Mouse (Mus musculus) natural killer cell, adult 2 months (primary cell): Measurements from ENCODE around the gene Cryl1.

Experiments
- DNase-seq, 2 experiments: peaks; one replicate each; pipeline ENCODE4 v3.0.0; 2022; ENCODE audit warnings: low spot score in 2 of 2

The Cryl1 gene

DNA sequence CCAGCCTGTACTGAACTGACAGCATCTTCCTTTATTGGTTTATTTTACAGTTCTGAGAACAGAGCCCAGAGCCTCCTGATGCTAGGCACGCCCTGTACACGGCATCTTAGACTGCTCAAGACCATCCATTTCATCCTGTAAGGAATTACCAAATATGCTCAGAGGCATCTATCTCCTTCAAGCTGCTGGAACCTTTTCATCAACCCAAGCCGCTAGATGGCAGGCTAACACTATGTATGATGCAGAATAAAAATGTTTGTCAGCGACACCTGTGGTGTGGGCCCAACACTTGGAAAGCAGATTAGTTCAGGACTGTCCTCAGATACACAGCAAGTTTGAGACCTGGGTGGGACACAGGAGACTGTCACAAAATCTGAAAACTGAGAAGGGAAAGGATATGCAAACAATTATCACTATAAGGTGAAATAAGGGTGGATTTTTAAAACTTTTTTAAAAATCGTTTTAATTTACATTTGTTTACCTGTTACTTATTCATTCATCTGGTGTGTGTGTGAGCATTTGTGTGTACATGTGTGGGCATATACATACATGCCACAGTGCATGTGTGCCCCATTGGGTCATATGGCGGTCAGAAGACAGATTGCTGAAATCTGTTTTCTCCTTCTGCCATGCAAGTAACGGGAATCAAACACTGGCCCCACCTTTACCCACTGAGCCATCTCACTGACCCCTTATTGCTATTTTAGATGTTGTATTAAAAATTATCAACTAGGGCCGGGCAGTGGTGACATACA is 25.8 kb downstream of the Cryl1 start:
- peak; percentile 53 to 72 for DNase-seq

DNA sequence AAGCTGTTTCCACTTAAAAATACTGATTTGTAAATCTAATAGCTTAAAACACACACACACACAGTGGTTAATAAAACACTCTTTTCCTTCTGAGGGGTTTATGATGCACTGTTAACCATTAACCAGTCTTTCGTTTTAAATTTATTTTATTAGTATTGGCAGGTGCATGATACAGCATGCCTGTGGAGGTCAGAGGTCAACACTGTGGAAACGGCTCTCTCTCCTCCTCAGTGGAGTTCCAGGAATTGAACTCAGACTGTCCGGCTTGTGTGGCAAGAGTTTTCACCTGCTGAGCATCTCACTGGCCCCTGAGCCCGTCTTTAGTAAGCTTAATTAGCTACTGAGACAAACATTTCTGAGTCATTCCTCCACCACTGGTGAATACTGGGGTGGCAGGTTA is 31.0 kb downstream of the Cryl1 start:
- DNase-seq = no peak

DNA sequence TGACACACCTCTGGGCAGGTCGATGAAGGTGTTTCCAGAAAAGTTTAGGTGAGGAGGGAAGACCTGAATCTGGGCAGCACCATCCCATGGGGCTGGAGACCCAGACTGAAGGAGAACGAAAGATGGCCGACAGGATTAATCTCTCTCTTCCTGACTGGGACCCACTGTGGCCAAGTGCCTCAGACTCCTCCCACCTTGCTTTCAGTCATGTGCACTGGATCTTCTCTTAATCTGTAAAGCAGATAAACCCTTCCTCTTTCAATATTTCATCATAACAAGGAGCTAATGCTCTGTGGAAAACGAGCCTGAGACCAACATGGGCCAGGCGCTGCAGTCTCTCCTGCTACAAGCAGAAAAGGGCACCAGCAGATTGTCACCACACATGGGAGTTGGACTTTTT is 31.6 kb downstream of the Cryl1 start:
- no peak for DNase-seq

DNA sequence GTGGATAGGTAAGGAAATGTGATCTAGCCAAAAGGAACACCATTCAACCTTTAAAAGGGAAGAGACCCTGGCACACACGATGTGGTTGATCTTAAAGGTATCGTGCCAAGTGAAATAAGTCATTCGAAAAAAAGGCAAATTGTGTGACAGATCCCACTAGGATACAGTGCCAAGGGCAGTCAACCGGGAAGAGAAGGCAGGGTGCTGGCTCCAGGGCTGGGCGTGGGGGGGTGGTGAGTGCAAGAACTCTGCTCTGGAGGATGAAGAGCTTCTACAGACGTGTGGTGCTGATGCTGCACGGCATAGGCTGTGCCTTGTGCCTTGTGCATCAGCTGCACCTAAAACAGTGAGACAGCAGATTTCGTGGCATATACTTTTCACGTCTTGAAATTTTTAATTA is 33.0 kb downstream of the Cryl1 start:
- no peak for DNase-seq

DNA sequence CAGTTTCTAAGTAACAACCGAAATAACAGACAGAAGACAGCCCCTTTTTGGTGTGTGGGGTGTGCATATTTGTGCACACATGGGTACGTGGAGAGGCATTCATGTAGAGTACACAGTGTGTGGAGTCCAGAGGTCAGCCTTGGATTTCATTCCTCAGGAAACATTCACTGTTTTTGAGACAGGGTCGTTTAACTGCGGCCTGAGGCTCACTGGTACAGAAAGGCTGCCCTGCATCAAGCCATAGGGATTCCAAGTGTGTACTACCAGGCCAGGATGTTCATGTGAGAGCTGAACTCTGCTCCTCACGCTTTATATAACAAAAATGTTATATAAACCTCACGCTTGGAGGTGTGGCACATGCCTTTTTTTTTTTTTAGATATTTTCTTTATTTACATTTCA is 34.5 kb downstream of the Cryl1 start:
- no peak for DNase-seq

DNA sequence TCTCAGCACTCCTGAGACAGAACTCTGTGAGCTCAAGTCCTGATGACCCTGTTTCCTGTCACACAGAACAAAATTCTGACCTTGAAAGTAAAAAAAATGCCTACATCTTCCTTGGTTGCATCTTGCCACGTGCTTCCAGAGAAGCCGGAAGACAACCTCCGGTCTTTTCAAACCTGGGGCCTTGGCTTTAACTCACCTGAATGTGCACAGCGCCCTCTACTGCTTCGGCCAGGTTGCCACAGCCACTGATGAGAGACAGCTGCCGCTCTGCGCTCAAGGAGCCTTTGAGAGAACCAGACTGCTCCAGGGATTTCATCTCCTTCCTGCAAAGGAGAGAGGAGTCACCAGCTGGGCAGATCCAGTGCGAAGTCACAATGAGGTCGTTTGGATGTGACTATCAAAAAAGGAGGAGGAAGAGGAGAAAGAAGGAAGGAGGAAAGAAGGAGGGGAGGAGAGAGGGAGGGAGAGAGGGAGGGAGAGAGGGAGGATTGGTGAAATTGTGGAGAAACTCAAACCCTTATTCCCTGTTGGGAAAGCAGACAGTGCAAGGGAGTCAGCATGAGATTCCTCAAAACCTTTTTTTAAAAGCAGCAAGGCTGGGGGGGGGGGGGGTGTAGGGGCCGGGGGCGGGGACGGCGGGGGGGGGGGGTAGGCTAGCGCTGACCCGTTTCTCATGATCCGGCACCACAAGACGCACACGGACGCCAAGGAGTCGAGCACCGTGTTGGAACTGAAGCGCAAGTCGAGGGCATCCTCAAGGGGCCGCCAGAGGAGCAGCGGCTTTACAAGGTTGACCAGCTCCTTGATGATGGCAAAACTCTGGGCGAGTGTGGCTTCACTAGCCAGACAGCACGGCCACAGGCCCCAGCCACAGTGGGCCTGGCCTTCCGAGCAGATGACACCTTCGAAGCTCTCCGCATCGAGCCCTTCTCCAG is 35.3 kb downstream of the Cryl1 start:
- peak; percentile 12 to 27 for DNase-seq

DNA sequence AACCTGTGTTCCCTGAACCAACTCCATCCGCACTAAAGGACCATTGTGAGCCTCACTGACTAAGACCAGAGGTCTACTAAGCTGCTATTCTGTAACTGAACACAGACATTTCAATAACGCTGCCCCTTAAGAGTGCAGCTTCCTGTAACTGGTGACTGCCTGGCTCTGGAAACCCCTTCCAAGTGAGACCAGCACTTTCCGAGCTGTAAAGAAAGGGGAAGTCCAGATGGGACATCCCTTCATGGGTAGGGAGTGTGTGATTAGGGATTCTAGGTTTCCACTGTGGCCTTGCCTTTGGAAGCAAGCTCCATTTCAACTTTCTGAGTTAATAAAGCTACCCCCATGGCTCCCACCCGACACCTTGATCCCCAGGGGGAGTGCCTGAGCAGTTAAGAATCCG is 41.3 kb downstream of the Cryl1 start:
- DNase-seq = no peak

DNA sequence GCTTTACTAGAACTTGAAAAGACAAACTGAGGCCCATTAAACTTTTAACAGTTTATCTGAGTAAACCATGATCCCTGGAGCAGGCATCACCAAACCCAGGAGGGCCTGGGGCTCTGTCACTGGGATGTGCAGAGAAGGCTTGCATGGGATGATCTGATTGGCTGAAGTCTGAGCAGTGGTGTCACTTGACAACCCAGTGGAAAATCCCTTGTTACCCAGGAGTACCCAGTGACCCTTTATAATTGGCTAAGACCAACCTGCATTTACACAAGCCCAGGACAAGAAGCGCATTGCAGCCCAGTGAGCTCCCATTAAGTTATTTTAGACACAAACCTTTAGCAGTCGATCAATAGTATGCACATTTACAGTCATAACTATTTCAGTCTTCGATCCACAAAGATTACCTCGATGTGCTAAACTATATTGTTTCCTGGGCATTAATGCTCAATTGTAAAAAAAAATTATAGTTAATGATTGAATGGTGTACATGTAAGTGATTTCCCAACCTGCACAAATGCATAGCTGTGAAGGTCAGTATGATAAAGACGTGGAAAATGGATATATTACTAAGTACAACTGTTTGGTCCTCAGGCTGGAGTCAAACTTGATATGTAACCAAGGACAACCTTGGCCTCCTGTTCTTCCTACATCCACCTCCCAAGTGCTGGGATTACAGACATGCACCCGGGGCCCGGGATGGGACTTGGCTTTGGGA is 46.7 kb downstream of the Cryl1 start:
- DNase-seq = no peak

DNA sequence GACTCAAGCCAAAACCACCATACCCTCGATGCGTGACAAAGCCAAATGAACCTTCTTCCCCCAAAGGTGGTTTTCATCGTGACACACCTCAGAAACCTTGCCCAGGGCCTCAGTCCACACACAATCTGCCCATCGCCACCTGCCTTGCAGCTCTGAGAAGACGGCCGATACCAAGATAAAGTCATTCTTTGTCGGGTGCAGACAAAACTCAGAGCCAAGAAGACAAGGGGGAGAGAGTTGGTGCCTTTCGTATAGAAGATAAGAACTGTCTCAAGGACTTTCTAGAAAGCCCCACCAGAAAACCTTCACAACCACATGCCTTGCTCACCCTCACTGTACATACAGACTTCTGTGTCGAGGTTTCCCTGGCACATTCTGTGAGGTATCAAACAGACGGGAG is 48.4 kb downstream of the Cryl1 start:
- no peak for DNase-seq

DNA sequence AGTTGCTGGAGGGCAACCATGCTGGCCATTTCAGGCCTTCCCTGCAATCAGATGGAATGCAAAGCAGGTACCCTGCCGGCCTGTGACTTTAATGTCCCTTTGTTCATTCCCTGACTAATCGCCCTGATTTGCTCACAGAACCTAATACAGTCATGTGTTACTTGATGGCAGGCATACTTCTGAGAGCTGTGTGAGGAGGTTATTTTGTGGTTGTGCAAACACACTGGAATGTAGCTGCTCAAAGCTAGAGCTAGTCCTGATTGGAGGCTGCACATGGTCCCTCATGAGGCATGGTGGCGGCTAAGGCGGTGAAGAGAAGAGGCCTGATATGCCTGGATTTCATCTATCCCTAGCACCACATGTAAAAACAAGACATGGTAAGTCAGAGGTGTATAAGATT is 50.2 kb downstream of the Cryl1 start:
- no peak for DNase-seq

DNA sequence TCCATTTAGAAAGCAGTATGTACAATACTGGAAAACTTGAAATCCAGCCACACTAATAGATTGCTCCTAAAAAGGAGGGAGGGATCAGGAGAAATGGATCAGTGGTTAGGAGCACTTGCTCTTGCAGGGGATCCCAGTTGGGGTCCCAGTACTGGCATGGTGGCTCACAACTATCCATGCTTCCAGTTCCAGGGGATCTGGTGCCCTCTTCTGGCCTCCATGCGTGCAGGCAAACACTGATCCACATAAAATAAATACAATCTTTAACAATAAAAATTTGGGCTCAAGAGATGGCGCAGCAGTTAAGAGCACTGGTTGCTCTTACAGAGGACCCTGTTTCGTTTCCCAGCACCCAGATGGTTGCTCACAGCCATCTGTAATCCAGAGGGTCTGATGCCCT is 52.2 kb downstream of the Cryl1 start:
- DNase-seq = no peak

DNA sequence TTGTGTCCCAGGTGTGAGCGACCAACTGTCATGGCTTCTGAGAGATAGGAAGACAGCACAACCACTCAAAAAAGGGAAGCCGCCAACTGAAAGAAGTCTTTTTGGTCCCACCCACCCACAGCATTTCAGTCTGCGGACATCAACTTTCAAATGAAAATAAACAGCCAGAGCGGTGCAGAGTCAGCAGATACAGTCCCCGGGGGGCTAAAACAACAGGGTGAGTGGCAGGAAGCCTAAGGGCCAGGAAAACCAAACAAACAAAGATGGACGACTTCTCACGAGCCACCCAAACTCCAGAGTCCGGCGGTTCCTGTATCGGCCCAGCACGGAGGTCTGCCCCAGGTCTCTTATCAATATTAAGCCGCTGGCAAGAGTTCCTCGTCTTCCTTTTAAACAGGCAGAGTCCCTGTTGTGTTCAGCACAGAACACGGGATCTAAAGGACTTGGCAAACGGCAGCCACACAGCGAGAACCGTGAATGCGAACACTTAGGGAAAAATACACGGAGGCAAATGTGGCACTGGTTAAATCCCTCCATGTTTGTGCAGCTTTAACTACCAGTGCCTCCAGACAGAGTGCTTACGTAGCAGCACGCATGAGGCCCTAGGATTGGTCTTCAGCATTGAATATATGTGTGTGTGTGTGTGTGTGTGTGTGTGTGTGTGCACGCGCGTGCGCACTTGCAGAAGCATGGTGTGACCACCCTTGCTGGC is 53.4 kb downstream of the Cryl1 start:
- DNase-seq = no peak

DNA sequence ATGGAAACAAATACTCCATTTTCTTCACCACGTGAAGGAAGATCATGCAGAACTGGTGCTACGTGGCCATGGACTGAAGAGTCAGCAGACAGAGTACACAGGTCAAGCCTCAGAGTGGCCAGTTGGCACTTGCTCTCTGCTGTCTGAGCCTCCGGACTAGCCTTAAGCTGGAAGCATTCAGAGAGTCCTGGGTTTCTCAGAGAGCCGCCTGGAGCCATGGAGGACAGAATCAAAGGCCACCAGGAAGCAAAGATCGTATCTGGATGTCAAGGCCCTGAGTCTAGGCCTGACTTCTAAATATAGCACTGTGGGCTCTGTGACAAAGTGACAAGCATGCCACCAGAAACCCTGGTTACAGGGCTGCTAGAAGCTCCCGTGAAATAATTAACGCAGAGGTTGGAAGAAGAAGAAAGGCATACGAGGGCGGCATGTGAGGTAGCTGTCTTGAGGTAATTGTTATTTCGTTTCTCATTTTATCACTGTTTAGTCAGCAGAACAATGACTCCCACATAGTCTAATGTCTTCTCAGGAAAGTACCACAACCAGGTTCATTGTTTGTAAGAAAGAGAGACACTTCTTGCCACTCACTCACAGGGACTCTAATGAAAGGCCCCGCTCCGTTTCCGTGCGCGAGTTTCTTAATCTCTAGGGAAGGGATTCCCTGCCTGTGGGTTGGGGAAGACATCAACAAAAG is 55.1 kb downstream of the Cryl1 start:
- DNase-seq = no peak

DNA sequence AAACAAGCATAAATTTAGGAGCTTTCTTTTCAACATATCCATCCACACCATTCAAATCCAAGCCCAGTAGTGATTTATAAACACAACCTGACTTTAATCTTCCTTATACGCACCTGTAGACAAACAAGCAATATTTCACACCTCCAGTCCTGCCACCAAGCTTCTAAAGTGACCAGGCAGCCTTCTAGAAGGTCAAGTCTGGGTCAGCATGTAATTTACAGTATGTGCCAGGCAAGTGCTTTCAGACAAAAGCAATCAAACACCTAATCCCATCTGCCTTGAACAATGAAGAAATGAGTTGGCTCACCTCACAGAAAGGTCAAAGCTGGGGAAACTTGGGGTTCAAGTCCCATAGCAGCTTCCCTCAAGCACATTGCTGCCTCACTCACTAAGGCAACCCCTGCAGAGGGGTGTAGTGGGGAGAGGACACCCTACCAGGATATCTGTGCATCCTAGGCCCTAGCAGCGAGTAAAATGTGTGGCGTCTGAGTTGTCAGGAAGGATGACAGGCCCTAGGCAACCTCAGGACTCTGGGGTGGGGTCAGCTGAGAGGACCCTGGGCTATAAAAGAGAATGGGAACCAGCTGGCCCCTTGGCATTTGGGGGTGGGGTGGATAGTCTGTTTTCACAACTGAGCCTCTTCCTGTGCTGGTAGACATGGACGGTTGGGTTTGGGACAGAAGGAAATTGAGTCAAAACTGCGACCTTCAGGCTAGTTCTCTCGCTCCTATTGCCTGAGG is 55.8 kb downstream of the Cryl1 start:
- DNase-seq = no peak

DNA sequence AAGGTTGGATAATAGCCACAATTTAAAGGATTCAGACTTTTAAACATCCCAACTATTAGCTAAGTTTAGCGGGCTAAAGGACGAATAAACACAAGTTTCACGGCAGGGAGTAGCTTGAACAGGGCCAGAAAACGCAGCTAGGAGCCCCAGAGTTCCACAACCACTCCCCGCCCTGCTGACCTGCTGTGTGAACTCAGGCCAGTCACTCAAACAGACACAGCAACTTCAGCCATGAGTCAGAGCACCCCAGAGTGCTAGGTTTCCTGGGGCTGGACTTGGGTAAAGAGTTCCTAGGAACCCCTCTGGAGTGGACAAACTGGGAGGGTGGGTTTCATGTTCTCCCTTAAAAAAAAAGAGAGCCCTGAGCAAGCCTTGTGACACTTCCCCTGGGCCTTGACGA is 59.7 kb downstream of the Cryl1 start:
- DNase-seq = no peak

DNA sequence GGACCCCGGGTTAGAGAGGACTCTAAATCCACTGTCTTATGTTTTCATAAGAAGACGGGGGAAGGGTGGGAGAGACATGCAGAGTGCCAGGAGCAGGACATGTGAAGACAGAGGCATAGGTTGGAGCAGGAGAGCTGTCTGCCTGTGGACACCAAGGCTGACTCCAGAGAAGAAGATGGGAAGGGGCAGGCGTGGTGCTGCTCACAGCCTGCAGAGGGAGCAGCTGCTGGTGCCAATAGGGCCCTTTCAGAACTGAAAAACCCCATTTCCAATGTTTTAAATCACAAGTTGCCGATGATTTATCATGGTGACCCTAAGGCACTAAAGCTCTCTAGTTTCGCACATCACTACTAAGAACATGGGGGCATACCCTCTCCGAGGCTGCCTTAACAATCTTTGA is 63.5 kb downstream of the Cryl1 start:
- no peak for DNase-seq

DNA sequence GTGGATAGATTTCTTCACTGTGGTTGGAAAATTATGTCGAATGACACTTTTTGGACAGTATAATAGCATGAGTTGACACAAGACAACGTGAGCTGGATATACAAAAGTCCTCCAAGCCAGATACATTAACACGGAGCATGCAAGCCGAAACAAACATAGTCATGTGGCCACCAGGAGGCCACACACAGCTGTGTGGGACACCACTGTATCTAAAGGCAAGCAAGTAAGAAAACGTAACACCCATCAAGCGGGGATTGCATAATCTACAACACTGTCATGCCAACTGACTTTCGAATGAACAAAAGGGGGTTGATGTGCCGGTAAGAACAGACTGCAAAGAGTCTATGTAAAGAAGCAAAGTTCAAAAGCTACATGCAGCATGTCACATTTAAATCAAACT is 65.8 kb downstream of the Cryl1 start:
- DNase-seq = no peak

DNA sequence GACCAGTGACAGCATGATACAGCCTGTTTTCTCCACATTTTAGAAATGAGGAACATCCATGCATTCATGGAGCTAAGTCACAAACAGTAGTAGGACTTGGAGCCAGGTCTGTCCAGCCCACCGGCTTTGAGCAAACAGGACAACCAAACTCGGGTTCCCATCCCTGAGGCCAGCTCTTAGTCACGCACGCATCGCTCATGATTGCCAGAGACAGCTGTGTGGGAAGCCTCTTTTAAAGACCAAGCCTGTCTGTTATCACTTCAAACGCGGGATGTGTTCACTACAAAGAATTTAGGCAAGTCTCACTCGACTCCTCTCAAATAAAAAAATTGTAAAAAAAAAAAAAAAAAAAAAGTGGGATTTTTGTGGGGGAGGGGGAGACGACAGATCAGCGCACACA is 67.2 kb downstream of the Cryl1 start:
- no peak for DNase-seq

DNA sequence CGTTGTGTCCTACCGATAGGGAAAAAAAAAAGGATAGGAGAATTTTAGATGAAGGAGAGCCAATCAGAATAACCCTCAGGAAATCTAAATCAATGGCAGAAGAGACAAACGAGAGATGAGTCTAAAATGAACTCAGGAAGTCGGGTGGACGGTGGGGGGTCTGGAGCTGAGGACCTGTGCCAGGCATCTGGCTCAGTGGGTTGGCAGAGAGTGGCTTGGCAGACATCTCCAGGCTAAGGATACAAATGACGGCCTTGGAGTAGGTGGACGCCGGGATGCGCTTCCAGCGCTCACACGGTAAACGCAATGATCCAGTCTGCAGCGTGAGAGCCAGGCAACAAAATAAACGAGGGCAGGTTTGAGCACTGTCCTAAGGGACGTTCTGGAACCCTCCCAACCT is 68.7 kb downstream of the Cryl1 start:
- DNase-seq = no peak

DNA sequence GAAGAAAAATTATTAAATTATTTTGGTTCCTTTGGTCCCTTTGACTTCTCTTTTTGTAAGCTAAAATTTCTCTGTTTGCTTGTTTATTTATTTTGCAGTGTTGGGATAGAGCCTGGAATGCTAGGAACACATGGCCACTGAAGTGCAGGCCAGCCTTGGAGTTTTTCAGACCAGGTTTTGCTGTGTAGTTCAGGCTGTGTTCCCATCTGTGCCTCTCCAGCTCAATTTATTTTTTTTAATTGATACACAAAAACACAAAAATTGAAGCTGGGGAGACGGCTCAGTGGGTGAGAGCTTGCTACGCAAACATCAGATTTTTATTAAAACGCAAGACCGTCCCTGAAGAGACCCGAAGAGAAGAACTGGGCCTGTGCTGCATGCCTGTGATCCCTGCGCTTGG is 71.6 kb downstream of the Cryl1 start:
- DNase-seq = no peak

DNA sequence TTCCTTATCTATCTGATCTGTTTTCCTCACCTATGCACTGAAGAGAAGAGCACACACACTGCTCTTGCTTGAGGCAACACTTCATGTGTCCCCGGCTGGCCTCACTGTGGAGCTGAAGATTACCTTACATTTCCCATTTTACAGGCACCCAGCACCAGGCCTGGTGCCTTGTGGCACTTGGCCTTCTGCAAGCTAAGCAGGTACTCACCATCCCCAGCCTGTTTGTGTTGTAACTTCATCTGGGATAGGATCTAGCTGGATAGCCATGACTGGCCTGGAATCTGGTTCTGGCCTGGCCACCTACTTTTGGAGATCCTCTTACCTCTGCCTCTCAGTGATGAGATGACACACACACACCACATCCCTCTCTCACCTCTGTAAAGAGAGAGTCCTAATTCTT is 79.5 kb downstream of the Cryl1 start:
- no peak for DNase-seq
